Mouse (Mus musculus): ENCODE data around the gene Lrrn2. TPM values are rescaled to one million over a fixed set of nuclear protein-coding genes. Genes with fewer than 3 reads are reported as not detected.

The Lrrn2 gene
- total and polyA plus RNA-seq, 3 experiments, result not detected

DNA sequence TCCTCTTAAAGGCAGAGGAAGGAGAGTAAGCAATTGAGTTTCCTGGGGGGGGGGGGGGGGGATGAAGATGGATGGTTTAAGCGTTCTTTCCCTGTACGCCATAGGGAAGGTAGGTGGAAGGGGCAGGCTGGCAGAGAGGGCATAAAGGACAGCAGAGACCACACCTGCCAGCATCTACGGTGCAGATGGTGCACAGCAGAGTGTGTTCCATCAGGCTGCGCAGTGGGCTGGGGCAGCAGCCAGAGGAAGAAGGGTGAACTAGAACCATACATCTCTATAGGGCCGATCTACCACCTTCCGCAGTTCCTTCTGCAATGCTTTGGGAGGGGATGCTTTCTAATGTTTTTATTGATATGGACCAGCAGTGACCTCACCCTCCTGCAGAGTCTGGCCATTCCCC is 19.0 kb downstream of the Lrrn2 start:
- Histone ChIP-seq H3K27me3 (ENCODE audit: control insufficient read depth in 1 of 2, insufficient read depth in 2 of 2, low read length in 2 of 2) (peaks cover 2 to 3% of the 10 kb centered on the region in 2 experiments; a peak in 2 of 4 replicates), H3K9ac (ENCODE audit: control insufficient read depth, low read depth, low read length, poor library complexity, severe bottlenecking) (no peak overlapping the region), H3K9me3 (replicated peaks; ENCODE audit: insufficient read depth, low read length) (no peaks in the 10 kb centered on the region), H3K79me2 (ENCODE audit: control insufficient read depth, insufficient read depth, low read length, poor library complexity) (no peaks in the 10 kb centered on the region), H3K36me3 (ENCODE audit: control insufficient read depth in 1 of 2, insufficient read depth in 2 of 2, low read length in 2 of 2) (no peaks in the 10 kb centered on the region), H3K4me1 (ENCODE audit: control insufficient read depth in 1 of 2, insufficient read depth in 2 of 2, low read length in 2 of 2) (peaks cover 0 to 2% of the 10 kb centered on the region in 2 experiments; a peak in 1 of 4 replicates), H3K27ac (ENCODE audit: control insufficient read depth, low read depth, low read length) (no peak overlapping the region), H3K4me3 (ENCODE audit: control insufficient read depth in 1 of 2, insufficient read depth in 1 of 2, low read depth in 2 of 2, low read length in 2 of 2) (no peak overlapping the region)
- TF ChIP-seq MYC (IDR thresholded peaks at IDR 0.05; ENCODE audit: low read depth, low read length) (no peak), USF1 (IDR thresholded peaks at IDR 0.05; ENCODE audit: low read depth, low read length) (no peak), GATA1 (IDR thresholded peaks at IDR 0.05; ENCODE audit: low read depth, low read length) (no peak), MEF2A (IDR thresholded peaks at IDR 0.05; ENCODE audit: extremely low read depth, insufficient replicate concordance, low read depth, low read length, poor library complexity, severe bottlenecking) (no peak), ZNF384 (IDR thresholded peaks at IDR 0.05; ENCODE audit: low read depth, low read length) (no peak), SMC3 (IDR thresholded peaks at IDR 0.05; ENCODE audit: low read depth, low read length) (no peak), RAD21 (IDR thresholded peaks at IDR 0.05; ENCODE audit: low read depth, low read length) (no peak), MAZ (IDR thresholded peaks at IDR 0.05; ENCODE audit: low read depth, low read length) (no peak), POLR2AphosphoS2 (IDR thresholded peaks at IDR 0.05; ENCODE audit: low read length) (no peak), ELF1 (IDR thresholded peaks at IDR 0.05; ENCODE audit: low read depth, low read length) (no peak), USF2 (IDR thresholded peaks at IDR 0.05; ENCODE audit: borderline replicate concordance in 1 of 2, insufficient read depth in 1 of 2, low read depth in 1 of 2, low read length in 2 of 2) (no peak)
- no peak for DNase-seq (ENCODE audit: low read depth, low spot score)

DNA sequence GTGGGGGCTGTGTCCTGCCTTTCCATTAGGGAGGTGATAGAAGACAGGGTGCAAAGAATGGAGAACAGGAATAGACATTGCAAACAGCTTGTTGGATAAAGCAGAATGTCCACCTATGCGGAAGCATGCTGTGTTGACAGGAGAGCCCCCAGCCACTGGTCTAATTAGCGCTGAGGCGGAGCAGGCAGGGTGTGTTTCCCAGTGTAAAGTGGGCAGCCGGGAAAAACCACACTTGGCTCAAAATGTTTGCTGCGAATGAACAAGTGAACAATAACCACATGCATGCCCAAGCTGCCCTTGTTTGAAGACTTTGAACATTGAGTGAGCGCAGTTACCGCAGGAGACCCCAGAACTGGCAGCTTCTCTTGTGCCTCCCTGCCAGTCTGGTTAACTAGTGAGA is 19.6 kb downstream of the Lrrn2 start:
- Histone ChIP-seq H3K79me2 (ENCODE audit: control insufficient read depth, insufficient read depth, low read length, poor library complexity) (no peaks in the 10 kb centered on the region), H3K27me3 (ENCODE audit: control insufficient read depth in 1 of 2, insufficient read depth in 2 of 2, low read length in 2 of 2) (peaks cover 5% of the 10 kb centered on the region in 2 experiments; a peak in 3 of 4 replicates), H3K9ac (ENCODE audit: control insufficient read depth, low read depth, low read length, poor library complexity, severe bottlenecking) (no peak overlapping the region), H3K9me3 (replicated peaks; ENCODE audit: insufficient read depth, low read length) (no peaks in the 10 kb centered on the region), H3K36me3 (ENCODE audit: control insufficient read depth in 1 of 2, insufficient read depth in 2 of 2, low read length in 2 of 2) (no peaks in the 10 kb centered on the region), H3K4me3 (ENCODE audit: control insufficient read depth in 1 of 2, insufficient read depth in 1 of 2, low read depth in 2 of 2, low read length in 2 of 2) (no peak overlapping the region), H3K4me1 (ENCODE audit: control insufficient read depth in 1 of 2, insufficient read depth in 2 of 2, low read length in 2 of 2) (no peaks in the 10 kb centered on the region), H3K27ac (ENCODE audit: control insufficient read depth, low read depth, low read length) (no peak overlapping the region)
- TF ChIP-seq USF2 (IDR thresholded peaks at IDR 0.05; ENCODE audit: borderline replicate concordance in 1 of 2, insufficient read depth in 1 of 2, low read depth in 1 of 2, low read length in 2 of 2) (no peak), GABPA (IDR thresholded peaks at IDR 0.05; ENCODE audit: low read depth, low read length) (no peak), USF1 (IDR thresholded peaks at IDR 0.05; ENCODE audit: low read depth, low read length) (no peak), EP300 (IDR thresholded peaks at IDR 0.05; ENCODE audit: low read depth in 1 of 2, low read length in 2 of 2) (no peak), UBTF (IDR thresholded peaks at IDR 0.05; ENCODE audit: borderline replicate concordance, insufficient read depth, low read depth, low read length) (no peak), POLR2A (IDR thresholded peaks at IDR 0.05; ENCODE audit: control insufficient read depth in 1 of 2, insufficient read depth in 1 of 2, low read depth in 1 of 2, low read length in 2 of 2, poor library complexity in 1 of 2) (no peak)
- no peak for DNase-seq (ENCODE audit: low read depth, low spot score)
